Mouse (Mus musculus) right cerebral cortex, postnatal 36 days (tissue): ENCODE data around the gene Chil4.
"Not testable (repeated sequence)": the region's sequence is repeated elsewhere in the genome, so short reads cannot be mapped to it uniquely, and the experiment has no call there.

ENCODE experiments used
- DNase-seq, 2 experiments: peaks; one replicate each; pipeline ENCODE4 v3.0.0; 2022; ENCODE audit warnings: low spot score in 2 of 2, mixed read lengths in 1 of 2

The Chil4 gene

GRCm38 (mm10) chr3:106219407-106219806 lies at the start of gene Chil4:
TSS of gene Chil4 (minus strand) at chr3:106219507.
- DNase-seq, result no peak

GRCm38 (mm10) chr3:106265854-106266253 lies 46.5 kb upstream of the Chil4 start:
- DNase-seq, result no peak

GRCm38 (mm10) chr3:106264854-106265253 lies 45.5 kb upstream of the Chil4 start:
- no peak for DNase-seq

- DNase-seq, result not testable (repeated sequence)
Observed at GRCm38 (mm10) chr3:106257076-106257475, 37.8 kb upstream of the Chil4 start.

GRCm38 (mm10) chr3:106252719-106253118 lies 33.4 kb upstream of the Chil4 start:
- DNase-seq, result no peak

GRCm38 (mm10) chr3:106250763-106251399 lies 31.6 kb upstream of the Chil4 start:
- DNase-seq, result not testable (repeated sequence)

- not testable (repeated sequence) for DNase-seq
Observed at GRCm38 (mm10) chr3:106247369-106247768, 28.1 kb upstream of the Chil4 start.

- DNase-seq, result not testable (repeated sequence)
Observed at GRCm38 (mm10) chr3:106240210-106240609, 20.9 kb upstream of the Chil4 start.

- no peak for DNase-seq
Observed at GRCm38 (mm10) chr3:106239196-106239791, 20.0 kb upstream of the Chil4 start.

GRCm38 (mm10) chr3:106223391-106223790 lies 4.1 kb upstream of the Chil4 start:
- not testable (repeated sequence) for DNase-seq

GRCm38 (mm10) chr3:106221625-106222265 lies 2.4 kb upstream of the Chil4 start:
- DNase-seq, result no peak

GRCm38 (mm10) chr3:106218284-106218954 lies 888 bp downstream of the Chil4 start:
- not testable (repeated sequence) for DNase-seq

GRCm38 (mm10) chr3:106198030-106198429 lies 21.3 kb downstream of the Chil4 start:
- DNase-seq, result not testable (repeated sequence)

GRCm38 (mm10) chr3:106197246-106197645 lies 22.1 kb downstream of the Chil4 start:
- not testable (repeated sequence) for DNase-seq

- DNase-seq, result no peak
Observed at GRCm38 (mm10) chr3:106196276-106196675, 23.0 kb downstream of the Chil4 start.

GRCm38 (mm10) chr3:106195486-106195885 lies 23.8 kb downstream of the Chil4 start:
- no peak for DNase-seq

GRCm38 (mm10) chr3:106187991-106188390 lies 31.3 kb downstream of the Chil4 start:
- no peak for DNase-seq

- no peak for DNase-seq
Observed at GRCm38 (mm10) chr3:106177509-106178189, 41.7 kb downstream of the Chil4 start.

GRCm38 (mm10) chr3:106174971-106175370 lies 44.3 kb downstream of the Chil4 start:
- DNase-seq, result not testable (repeated sequence)

- not testable (repeated sequence) for DNase-seq
Observed at GRCm38 (mm10) chr3:106172506-106172905, 46.8 kb downstream of the Chil4 start.

- DNase-seq, result no peak
Observed at GRCm38 (mm10) chr3:106171135-106171731, 48.1 kb downstream of the Chil4 start.
